Comparison of ENCODE assay signal across 10 mouse cellular contexts in genomic region chr11:95509126-95509717, GRCm38 (mm10). TPM values are rescaled to one million over a fixed set of nuclear protein-coding genes. Genes with fewer than 3 reads are reported as not detected.
DNase-seq lines count a peak whose midpoint lies in the region; ATAC-seq and TF ChIP-seq lines count a peak whose summit lies in the region.
"Had no signal": no experiment of that assay in that cellular context is flagged by ENCODE, and none has a peak within 500 bp of the region (broad histone marks: within the 10 kb centered on the region; RNA-seq: fewer than 3 reads in every experiment).

No protein-coding gene starts in this region.

- H3K4me2 ChIP-seq in intestine, postnatal 0 days (replicated peaks; ENCODE audit: low read depth) = no peak overlapping the region
- H3K4me2 ChIP-seq in intestine, embryonic 16.5 days (ENCODE audit: low read depth, low read length) = no peak overlapping the region
- H3K4me2 ChIP-seq: limb, embryonic 13.5 days had no signal

- H3K27me3 ChIP-seq in intestine, postnatal 0 days (replicated peaks; ENCODE audit: control insufficient read depth, insufficient read depth, low read length) = peaks cover 18% of the 10 kb centered on the region
- peaks cover 23% of the 10 kb centered on the region for H3K27me3 ChIP-seq in intestine, embryonic 16.5 days (replicated peaks; ENCODE audit: control insufficient read depth, insufficient read depth, low read length)
- H3K27me3 ChIP-seq in C2C12 (ENCODE audit: control insufficient read depth, insufficient read depth, insufficient read length) = no peaks in the 10 kb centered on the region

- no peak overlapping the region for H3ac ChIP-seq in C2C12 (ENCODE audit: control insufficient read depth, insufficient read length, low read depth)

- no peaks in the 10 kb centered on the region for H3K9me3 ChIP-seq in intestine, postnatal 0 days (ENCODE audit: control insufficient read depth)
- no peaks in the 10 kb centered on the region for H3K9me3 ChIP-seq in intestine, embryonic 16.5 days (ENCODE audit: control insufficient read depth, low read length)
- H3K9me3 ChIP-seq: intestine, embryonic 15.5 days; limb, embryonic 13.5 days had no signal

- TF ChIP-seq CTCF in intestine, postnatal 0 days (IDR thresholded peaks at IDR 0.05; ENCODE audit: low read depth) = peak; percentile 68
- peak; percentile 12 for TF ChIP-seq CTCF in C2C12 (IDR thresholded peaks at IDR 0.05; ENCODE audit: control insufficient read depth, insufficient read depth, insufficient read length)
- peak; percentile 53; the same call in 1 of the 2 replicates for TF ChIP-seq CTCF in brain, embryonic 14.5 days (IDR thresholded peaks at IDR 0.05; ENCODE audit: borderline replicate concordance, extremely low read depth, insufficient read depth, insufficient read length)

- H3K9ac ChIP-seq in intestine, postnatal 0 days (ENCODE audit: low read depth, low read length) = no peak overlapping the region
- H3K9ac ChIP-seq in intestine, embryonic 16.5 days (ENCODE audit: low read depth, low read length) = no peak overlapping the region
- H3K9ac ChIP-seq: intestine, embryonic 15.5 days; limb, embryonic 13.5 days had no signal

- H3K79me3 ChIP-seq in C2C12 (ENCODE audit: low read depth) = no peaks in the 10 kb centered on the region

- no peak for TF ChIP-seq POLR2A in brain, embryonic 14.5 days (IDR thresholded peaks at IDR 0.05; ENCODE audit: borderline replicate concordance, extremely low read depth, insufficient read depth, insufficient read length, poor library complexity, severe bottlenecking)

- no peak overlapping the region for H3K4me3 ChIP-seq in intestine, postnatal 0 days (ENCODE audit: low read depth, low read length)
- no peak overlapping the region for H3K4me3 ChIP-seq in intestine, embryonic 16.5 days (ENCODE audit: low read length)
- H3K4me3 ChIP-seq in C2C12 (ENCODE audit: insufficient read depth, poor library complexity, severe bottlenecking) = no peak overlapping the region
- H3K4me3 ChIP-seq: intestine, embryonic 15.5 days; limb, embryonic 13.5 days had no signal

- whole genome bisulfite sequencing in intestine, postnatal 0 days = 68% methylated on average over 6 of the region's 6 CpGs
- 65% methylated on average over 6 of the region's 6 CpGs for WGBS in intestine, embryonic 16.5 days

- DNase-seq in 416B (ENCODE audit: low read depth) = peak; percentile 60
- DNase-seq in brain, embryonic 14.5 days (ENCODE audit: low read depth) = no peak
- DNase-seq in T-cell, adult 2 months (ENCODE audit: low spot score) = no peak
- DNase-seq in kidney, postnatal 14 days = no peak
- DNase-seq: gastrocnemius, postnatal 10 days had no signal

- no peaks in the 10 kb centered on the region; the same call in 1 of the 2 replicates for H3K4me1 ChIP-seq in intestine, postnatal 0 days (replicated peaks; ENCODE audit: control insufficient read depth, insufficient read depth, low read length)
- H3K4me1 ChIP-seq in intestine, embryonic 16.5 days (ENCODE audit: control insufficient read depth, insufficient read depth, low read length) = peaks cover 24% of the 10 kb centered on the region

- no peak overlapping the region for H3K27ac ChIP-seq in intestine, postnatal 0 days (ENCODE audit: low read depth, low read length)
- no peak overlapping the region for H3K27ac ChIP-seq in intestine, embryonic 16.5 days (ENCODE audit: low read length)
- H3K27ac ChIP-seq: intestine, embryonic 15.5 days; limb, embryonic 13.5 days had no signal

- no peaks in the 10 kb centered on the region for H3K79me2 ChIP-seq in C2C12 (ENCODE audit: control insufficient read depth, insufficient read depth)

- no peaks in the 10 kb centered on the region for H3K36me3 ChIP-seq in intestine, postnatal 0 days (ENCODE audit: control insufficient read depth, insufficient read depth)
- H3K36me3 ChIP-seq in intestine, embryonic 16.5 days (ENCODE audit: control insufficient read depth, insufficient read depth, low read length) = no peaks in the 10 kb centered on the region
- H3K36me3 ChIP-seq in C2C12 (ENCODE audit: control insufficient read depth, insufficient read depth) = no peaks in the 10 kb centered on the region
- H3K36me3 ChIP-seq: intestine, embryonic 15.5 days; limb, embryonic 13.5 days had no signal

- ATAC-seq in intestine, postnatal 0 days = no peak
- ATAC-seq in intestine, embryonic 16.5 days = no peak
- ATAC-seq: intestine, embryonic 15.5 days had no signal

TF ChIP-seq in C2C12, 6 proteins besides CTCF, POLR2A, EP300 and RAD21:
- TF ChIP-seq USF1 (IDR thresholded peaks at IDR 0.05; ENCODE audit: low read depth) = no peak
- TF ChIP-seq MAX (IDR thresholded peaks at IDR 0.05) = no peak
- TF ChIP-seq FOSL1 (IDR thresholded peaks at IDR 0.05; ENCODE audit: insufficient read depth, low read length, poor library complexity, severe bottlenecking) = no peak
- no peak for TF ChIP-seq MYOG (IDR thresholded peaks at IDR 0.05; ENCODE audit: control insufficient read depth, extremely low read depth, insufficient read length)
- TF ChIP-seq MYOD1 (IDR thresholded peaks at IDR 0.05; ENCODE audit: control insufficient read depth, insufficient read length, low read depth) = no peak
- TF ChIP-seq CEBPB (IDR thresholded peaks at IDR 0.05; ENCODE audit: low read depth) = no peak
TF ChIP-seq in C2C12: peak in this region for 0.

RNA-seq across cellular contexts. Expression of gene Nxph3, which starts 5.1 kb away (rescaled TPM):
- polyA plus RNA-seq in intestine, postnatal 0 days (2015; fragmentation: Nextera tagmentation; extraction: Ambion mirVana) = 0.22 and 0.43 TPM in 2 replicates
- polyA plus RNA-seq in intestine, embryonic 16.5 days (2015; fragmentation: Nextera tagmentation; extraction: Ambion mirVana) = 0.32 and 0.37 TPM in 2 replicates
- 1.2 TPM for polyA plus RNA-seq in C2C12 (2012; fragmentation: generic; extraction: Trizol)
- 9.2 and 15.6 TPM in 2 replicates for polyA plus RNA-seq in brain, embryonic 14.5 days (2012; rRNA removed)

Comparison
In these comparisons a context has a peak if more than half of its experiments do, and no peak if none do; other contexts are left out.
1. CTCF ChIP-seq: peak in every context shown above with its lines; median percentile 68 in intestine, postnatal 0 days; 53 in brain, embryonic 14.5 days; 12 in C2C12.